Mouse (Mus musculus) embryonic facial prominence, embryonic 15.5 days (tissue): Measurements from ENCODE around the gene Smc6. TPM values are rescaled to one million over a fixed set of nuclear protein-coding genes. Genes with fewer than 3 reads are reported as not detected.

Experiments
- ATAC-seq: fragments of 200-750 bp; cut with Nextera tagmentation; 2 replicates; pipeline ENCODE4 v1.8.0; 2017; ENCODE audit warnings: low read depth, moderate TSS enrichment; ENCODE audit not compliant: insufficient number of reproducible peaks, low FRiP score, low TSS enrichment
- H3K27ac ChIP-seq: fragments of 300-500 bp; sonication (generic); replicated peaks from 2 replicates; pipeline ENCODE4 v1.5.1; 2015; ENCODE audit warnings: mild to moderate bottlenecking, inconsistent platforms
- H3K27me3 ChIP-seq: fragments of 300-500 bp; sonication (generic); 2 replicates; pipeline ENCODE4 v1.6.1; 2015; ENCODE audit warnings: inconsistent platforms
- H3K36me3 ChIP-seq: fragments of 300-500 bp; sonication (generic); 2 replicates; pipeline ENCODE4 v1.6.1; 2015; ENCODE audit warnings: mild to moderate bottlenecking, inconsistent platforms
- H3K4me1 ChIP-seq: fragments of 300-500 bp; sonication (generic); 2 replicates; pipeline ENCODE4 v1.6.1; 2015; ENCODE audit warnings: inconsistent platforms
- H3K4me2 ChIP-seq: fragments of 300-500 bp; sonication (generic); replicated peaks from 2 replicates; pipeline ENCODE4 v1.6.1; 2015; ENCODE audit warnings: mild to moderate bottlenecking, inconsistent platforms
- H3K4me3 ChIP-seq: fragments of 300-500 bp; sonication (generic); replicated peaks from 2 replicates; pipeline ENCODE4 v1.5.1; 2015; ENCODE audit warnings: mild to moderate bottlenecking, inconsistent platforms
- H3K9ac ChIP-seq: fragments of 300-500 bp; sonication (generic); 2 replicates; pipeline ENCODE4 v1.6.1; 2015; ENCODE audit warnings: inconsistent platforms
- H3K9me3 ChIP-seq: fragments of 300-500 bp; sonication (generic); replicated peaks from 2 replicates; pipeline ENCODE4 v1.6.1; 2016; ENCODE audit warnings: inconsistent platforms
- WGBS: fragments of 180-500 bp; shearing (Covaris S2); methylation state at CpG from one replicate; pipeline ENCODE4 v1.1.7; 2015; 5-methylcytosine and 5-hydroxymethylcytosine counted together
- polyA plus RNA-seq: library from polyadenylated mRNA; unstranded; fragments of >200 nt; fragmentation: Nextera tagmentation; extraction: Ambion mirVana; gene quantifications from 2 replicates; pipeline ENCODE4 v1.2.1, GENCODE M21; 2015

The Smc6 gene
- polyA plus RNA-seq: 148 and 172 TPM in 2 replicates

DNA sequence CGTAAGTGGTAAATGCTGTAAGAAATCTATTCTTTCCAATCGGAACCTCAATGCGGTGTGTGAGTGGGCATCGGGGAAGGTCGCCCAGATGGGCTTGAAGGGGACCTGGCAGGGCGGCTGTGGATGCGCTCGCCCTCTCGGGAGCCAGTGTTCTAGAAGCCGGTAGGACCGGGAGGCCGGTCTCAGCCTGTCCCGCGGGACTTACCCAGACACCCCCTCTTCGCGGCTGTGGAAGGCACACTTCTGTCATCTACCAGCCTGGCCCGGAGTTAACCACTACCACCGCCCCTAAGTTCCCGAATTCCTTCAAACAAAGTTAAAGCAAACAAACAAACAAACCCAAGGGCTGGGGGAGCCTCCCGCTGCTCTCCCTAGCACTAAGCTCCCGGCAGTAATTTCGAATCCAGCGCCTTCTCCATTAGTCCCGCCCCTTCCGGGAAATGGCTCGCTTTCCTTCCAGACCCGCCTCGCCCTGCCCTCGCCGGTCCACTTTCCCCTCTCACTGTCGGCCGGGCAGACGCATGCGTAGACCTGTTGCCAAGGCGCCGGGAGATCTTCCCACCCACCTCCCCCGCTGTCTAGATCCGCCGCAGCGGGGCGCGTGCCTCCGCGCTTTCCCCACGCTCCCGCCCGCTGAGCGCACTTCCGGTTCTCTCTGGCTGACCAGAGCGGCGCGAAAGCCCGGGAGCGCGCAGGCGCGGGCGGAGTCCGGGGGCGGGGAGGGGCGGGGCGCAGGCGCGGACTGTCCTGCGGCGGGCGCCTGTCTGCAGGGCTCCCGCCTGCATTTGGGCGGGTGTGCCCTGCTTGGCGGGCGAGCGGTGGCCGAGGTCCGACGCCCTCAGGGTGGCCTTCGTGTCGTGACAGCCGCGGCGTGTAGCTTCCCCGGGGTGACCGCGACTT is at the start of gene Smc6, which contains the start of gene Gen1:
Smc6 (plus strand) TSS at position 505 of the 900 bp plus-strand sequence.
Gen1 (minus strand) TSS at position 420 of the 900 bp plus-strand sequence.
- peak; percentile 97 for ATAC-seq

DNA sequence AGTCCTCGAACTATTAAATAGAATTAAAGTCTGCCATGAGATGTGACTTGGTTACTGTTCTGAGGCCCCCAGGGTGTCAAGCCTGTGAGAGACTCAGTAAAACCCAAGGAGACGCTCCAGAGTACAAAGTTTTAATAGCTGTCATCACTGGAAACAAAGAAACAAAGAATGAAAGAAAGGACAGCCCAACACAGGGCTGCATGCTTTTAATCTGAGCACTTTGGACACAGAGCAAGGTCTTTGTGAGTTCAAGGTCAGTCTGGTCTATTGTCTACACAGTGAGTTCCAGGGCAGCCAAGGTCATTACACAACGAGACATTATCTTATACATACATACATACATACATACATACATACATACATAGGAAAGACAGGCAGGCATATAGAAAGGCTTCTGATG is 49.2 kb upstream of the Smc6 start:
- no peak overlapping the region for H3K4me2 ChIP-seq
- H3K27me3 ChIP-seq: no peaks in the 10 kb centered on the region
- H3K9ac ChIP-seq: no peak overlapping the region
- no peak overlapping the region for H3K4me3 ChIP-seq
- H3K4me1 ChIP-seq: no peaks in the 10 kb centered on the region
- no peaks in the 10 kb centered on the region for H3K36me3 ChIP-seq
- 70% methylated on average over 3 of the region's 3 CpGs for WGBS
- H3K9me3 ChIP-seq: no peaks in the 10 kb centered on the region
- ATAC-seq: no peak
- H3K27ac ChIP-seq: no peak overlapping the region

More for the DNA sequence above, at the start of gene Smc6, which contains the start of gene Gen1:
- H3K9me3 ChIP-seq: no peaks in the 10 kb centered on the region
- H3K27me3 ChIP-seq: no peaks in the 10 kb centered on the region
- peak within 1 kb of the TSS; percentile 91 for H3K4me3 ChIP-seq
- H3K27ac ChIP-seq: peak within 1 kb of the TSS; percentile 93
- H3K9ac ChIP-seq: peak within 1 kb of the TSS; percentile 81
- no peaks in the 10 kb centered on the region for H3K36me3 ChIP-seq
- H3K4me2 ChIP-seq: peak within 1 kb of the TSS; percentile 96
- H3K4me1 ChIP-seq: peaks cover 23% of the 10 kb centered on the region
- WGBS: under 1% methylated on average over 83 of the region's 83 CpGs

DNA sequence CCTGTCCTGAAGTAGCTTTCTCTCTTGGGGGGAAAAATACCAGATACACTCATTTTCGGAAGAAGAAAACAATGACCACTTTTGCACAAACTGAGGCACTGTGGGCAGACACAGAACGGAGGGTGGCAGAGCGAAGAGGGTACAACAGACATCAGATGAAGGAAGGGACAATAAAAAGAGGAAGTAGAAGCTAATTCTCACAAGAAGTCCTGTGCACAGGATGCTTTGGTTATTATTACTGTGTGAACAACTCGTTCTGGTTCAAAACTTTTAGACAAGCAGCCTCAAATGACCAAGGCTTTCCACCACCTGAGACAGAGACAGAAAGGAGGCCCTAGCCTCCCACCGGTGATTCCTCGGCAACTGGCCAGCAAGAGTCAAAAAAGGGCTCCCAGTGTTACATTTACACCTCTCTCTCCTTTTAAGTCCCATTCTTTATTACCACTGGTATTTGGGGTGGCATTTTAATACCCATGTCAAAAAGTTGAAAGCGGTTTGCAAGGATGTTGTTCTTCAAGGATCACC is 47.9 kb upstream of the Smc6 start:
- Histone ChIP-seq H3K9me3 (no peaks in the 10 kb centered on the region), H3K9ac (no peak overlapping the region), H3K4me1 (peaks cover 6% of the 10 kb centered on the region; the same call in 1 of the 2 replicates), H3K27ac (no peak overlapping the region), H3K4me2 (no peak overlapping the region), H3K27me3 (no peaks in the 10 kb centered on the region), H3K36me3 (no peaks in the 10 kb centered on the region), H3K4me3 (no peak overlapping the region)
- ATAC-seq: no peak
- 80% methylated on average over 7 of the region's 7 CpGs for WGBS

DNA sequence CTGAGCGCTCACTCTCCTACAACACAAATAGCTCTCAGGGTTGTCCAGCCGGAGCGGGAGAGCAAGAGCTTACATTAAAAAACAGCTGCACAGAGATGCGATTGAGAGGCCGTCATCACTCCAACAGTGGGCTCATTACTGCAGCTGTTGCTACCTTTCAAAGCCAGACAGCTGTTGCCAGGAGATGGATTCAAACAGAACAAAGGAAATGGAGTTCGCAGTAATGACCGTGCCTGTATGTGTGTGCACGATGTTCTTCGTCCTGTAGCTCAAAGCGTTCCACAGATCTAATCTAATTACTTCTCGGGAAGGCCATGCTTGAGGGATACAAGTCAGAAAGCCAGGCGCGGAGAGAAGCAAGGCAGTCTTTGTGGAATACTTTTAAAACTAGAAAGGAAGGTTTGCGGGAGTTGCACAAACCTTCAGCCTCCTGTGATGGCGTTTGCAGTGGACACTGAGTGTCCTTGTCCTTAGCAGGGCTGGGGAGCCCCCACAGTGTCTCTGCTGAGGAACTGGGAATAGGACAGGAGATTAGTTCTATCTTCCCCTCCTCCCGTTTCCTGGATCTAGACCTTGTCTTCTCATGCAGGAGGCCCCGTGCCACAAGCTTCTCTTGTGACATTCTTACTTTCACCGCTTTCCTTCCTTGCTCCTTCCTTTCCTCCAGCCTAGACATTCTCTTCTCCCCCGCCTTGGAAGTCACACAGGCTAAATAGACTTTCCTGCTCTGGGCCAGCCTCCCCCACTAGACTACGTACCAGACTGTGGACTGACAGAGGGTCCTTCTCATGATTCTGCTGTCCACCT is 44.0 kb upstream of the Smc6 start:
- Histone ChIP-seq H3K4me1 (peaks cover 6% of the 10 kb centered on the region; the same call in 1 of the 2 replicates), H3K27me3 (no peaks in the 10 kb centered on the region), H3K4me2 (peak overlapping the region; percentile 4; the same call in 1 of the 2 replicates), H3K9me3 (no peaks in the 10 kb centered on the region), H3K9ac (no peak overlapping the region), H3K4me3 (no peak overlapping the region), H3K36me3 (no peaks in the 10 kb centered on the region), H3K27ac (peak overlapping the region; percentile 83)
- ATAC-seq: peak; percentile 59
- 50% methylated on average over 20 of the region's 20 CpGs for WGBS

DNA sequence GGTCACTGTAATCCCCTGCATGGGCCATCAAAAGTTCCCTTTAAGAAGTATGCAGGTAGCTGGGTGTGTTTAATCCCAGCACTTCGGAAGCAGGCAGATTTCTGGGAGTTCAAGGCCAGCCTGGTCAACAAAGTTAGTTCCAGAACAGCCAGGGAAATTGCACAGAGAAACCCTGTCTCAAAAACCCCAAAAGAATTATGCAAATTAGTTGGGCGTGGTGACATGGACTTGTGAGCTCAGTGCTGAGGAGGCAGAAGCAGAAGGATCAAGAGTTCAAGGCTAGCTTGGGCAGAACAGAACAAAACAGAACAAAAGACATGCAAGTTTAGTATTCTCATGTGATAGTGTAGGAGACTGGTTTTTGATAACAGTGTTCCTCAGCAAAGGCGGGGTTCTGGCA is 43.1 kb upstream of the Smc6 start:
- Histone ChIP-seq H3K4me1 (peaks cover 6% of the 10 kb centered on the region; the same call in 1 of the 2 replicates), H3K4me2 (no peak overlapping the region), H3K9ac (no peak overlapping the region), H3K4me3 (no peak overlapping the region), H3K36me3 (no peaks in the 10 kb centered on the region), H3K27ac (peak overlapping the region; percentile 83), H3K9me3 (no peaks in the 10 kb centered on the region), H3K27me3 (no peaks in the 10 kb centered on the region)
- 68% methylated on average over 3 of the region's 3 CpGs for WGBS
- no peak for ATAC-seq

DNA sequence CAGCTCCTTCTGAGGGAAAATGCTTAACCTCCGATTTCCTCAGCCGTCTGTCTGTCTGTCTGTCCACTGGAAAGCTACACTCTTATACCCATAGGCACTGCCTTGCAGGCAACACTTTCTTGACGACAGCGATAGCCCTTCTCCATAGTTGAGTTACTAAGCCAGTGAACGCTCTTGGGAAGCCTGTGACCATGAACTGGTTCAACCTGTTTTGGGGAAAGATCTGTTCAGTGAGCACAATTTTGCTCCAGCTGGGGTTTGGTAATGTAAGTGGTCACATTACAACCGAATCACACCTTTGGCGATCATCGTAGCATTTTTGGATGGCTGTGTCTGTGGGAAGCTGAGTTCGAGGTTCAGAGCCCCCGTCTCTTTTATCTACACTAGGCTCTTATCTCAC is 42.6 kb upstream of the Smc6 start:
- H3K4me1 ChIP-seq: peaks cover 6% of the 10 kb centered on the region; the same call in 1 of the 2 replicates
- H3K9ac ChIP-seq: no peak overlapping the region
- no peaks in the 10 kb centered on the region for H3K27me3 ChIP-seq
- H3K9me3 ChIP-seq: no peaks in the 10 kb centered on the region
- no peak overlapping the region for H3K4me3 ChIP-seq
- H3K27ac ChIP-seq: 0 out of 2 replicates have a peak overlapping the region, but pooled peaks have one; percentile 83
- no peak overlapping the region for H3K4me2 ChIP-seq
- no peaks in the 10 kb centered on the region for H3K36me3 ChIP-seq
- ATAC-seq: no peak
- WGBS: 65% methylated on average over 10 of the region's 10 CpGs

DNA sequence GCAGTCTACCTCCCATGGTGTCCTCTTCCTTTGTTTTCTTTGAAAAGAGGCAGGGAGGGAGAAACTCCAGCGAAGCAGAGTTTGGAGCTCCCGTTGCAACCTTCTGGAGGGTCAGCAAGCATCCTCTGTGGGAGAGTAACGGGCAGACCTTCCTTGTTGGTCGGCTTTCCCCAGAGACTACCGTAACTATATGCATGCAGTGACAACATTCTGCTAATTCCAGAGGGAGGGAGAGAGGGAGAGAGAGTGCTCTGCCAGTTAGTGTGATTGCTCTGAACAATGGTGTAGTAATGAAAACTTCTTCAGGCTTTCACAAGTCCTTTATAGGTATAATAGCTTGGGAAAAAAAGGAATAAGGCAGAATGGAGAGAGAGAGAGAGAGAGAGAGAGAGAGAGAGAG is 41.0 kb upstream of the Smc6 start:
- no peaks in the 10 kb centered on the region for H3K9me3 ChIP-seq
- no peak overlapping the region for H3K9ac ChIP-seq
- 13% methylated on average over 5 of the region's 5 CpGs for WGBS
- peaks cover 6% of the 10 kb centered on the region; the same call in 1 of the 2 replicates for H3K4me1 ChIP-seq
- no peak for ATAC-seq
- no peak overlapping the region for H3K4me3 ChIP-seq
- H3K27me3 ChIP-seq: no peaks in the 10 kb centered on the region
- H3K4me2 ChIP-seq: no peak overlapping the region
- no peak overlapping the region for H3K27ac ChIP-seq
- no peaks in the 10 kb centered on the region for H3K36me3 ChIP-seq

DNA sequence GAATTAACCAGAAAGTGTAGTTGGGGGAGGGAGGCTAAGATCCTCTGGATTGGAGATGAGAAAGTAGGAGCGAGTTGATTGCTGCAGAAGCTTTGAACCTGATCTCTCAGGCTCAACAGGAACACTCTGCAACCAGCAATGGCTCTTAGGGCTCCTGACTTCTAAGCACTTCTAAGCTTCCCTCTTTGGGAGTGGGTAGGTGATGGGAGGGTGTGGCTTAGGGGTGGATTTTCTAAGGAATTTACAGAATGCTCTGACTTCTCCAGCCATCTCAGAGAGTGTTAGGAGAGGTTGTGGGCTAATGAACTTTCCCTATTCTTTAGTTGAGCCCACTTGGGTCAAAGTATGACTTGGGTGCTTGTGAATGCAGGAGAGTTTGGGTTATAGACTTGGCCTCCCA is 39.6 kb upstream of the Smc6 start:
- H3K4me3 ChIP-seq: no peak overlapping the region
- peak overlapping the region; percentile 25; the same call in 1 of the 2 replicates for H3K27ac ChIP-seq
- peaks cover 6% of the 10 kb centered on the region; the same call in 1 of the 2 replicates for H3K4me1 ChIP-seq
- H3K27me3 ChIP-seq: no peaks in the 10 kb centered on the region
- 32% methylated on average over 1 of the region's 1 CpGs for WGBS
- no peaks in the 10 kb centered on the region for H3K36me3 ChIP-seq
- no peak overlapping the region for H3K9ac ChIP-seq
- ATAC-seq: peak; percentile 4; the same call in 1 of the 2 replicates
- no peak overlapping the region for H3K4me2 ChIP-seq
- H3K9me3 ChIP-seq: no peaks in the 10 kb centered on the region

DNA sequence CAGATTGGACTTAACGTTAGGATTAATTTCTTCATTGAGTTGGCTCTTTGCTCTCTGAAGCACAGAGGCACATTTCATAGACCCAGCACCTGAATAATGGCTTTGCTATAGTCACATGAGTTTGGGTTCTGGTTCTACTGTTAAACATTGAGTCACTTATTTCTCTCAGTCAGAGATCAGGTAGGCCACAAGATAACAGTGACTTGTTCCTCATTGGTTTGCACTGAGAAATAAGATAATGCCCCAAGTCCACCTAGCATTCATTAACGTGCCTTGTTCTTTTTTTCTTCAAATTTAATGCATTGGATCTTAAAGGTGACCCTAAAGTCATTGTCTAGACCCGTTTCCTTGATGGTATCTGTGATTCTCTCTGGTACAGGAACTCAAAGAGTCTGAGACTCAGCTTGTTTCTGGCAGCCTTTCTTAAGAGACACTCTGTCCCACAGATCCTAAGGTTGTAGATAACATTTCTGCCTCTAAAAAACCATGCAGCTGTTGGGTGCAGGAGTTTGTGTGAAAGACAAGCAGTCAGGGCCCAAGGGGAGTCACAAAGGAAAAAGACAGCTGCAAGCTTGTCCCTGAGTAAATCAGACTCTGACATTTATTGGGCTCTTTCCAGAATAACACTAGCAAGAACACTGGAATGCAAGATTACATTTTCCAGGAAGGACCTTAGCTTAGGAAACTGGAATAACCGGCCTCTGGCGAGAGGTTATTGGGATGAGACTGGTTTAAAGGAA is 39.0 kb upstream of the Smc6 start:
- H3K9ac ChIP-seq: no peak overlapping the region
- 70% methylated on average over 5 of the region's 5 CpGs for WGBS
- no peaks in the 10 kb centered on the region for H3K27me3 ChIP-seq
- no peaks in the 10 kb centered on the region for H3K9me3 ChIP-seq
- H3K4me2 ChIP-seq: no peak overlapping the region
- no peak for ATAC-seq
- H3K4me1 ChIP-seq: peaks cover 4% of the 10 kb centered on the region; the same call in 1 of the 2 replicates
- no peaks in the 10 kb centered on the region for H3K36me3 ChIP-seq
- no peak overlapping the region for H3K4me3 ChIP-seq
- H3K27ac ChIP-seq: peak overlapping the region; percentile 30

DNA sequence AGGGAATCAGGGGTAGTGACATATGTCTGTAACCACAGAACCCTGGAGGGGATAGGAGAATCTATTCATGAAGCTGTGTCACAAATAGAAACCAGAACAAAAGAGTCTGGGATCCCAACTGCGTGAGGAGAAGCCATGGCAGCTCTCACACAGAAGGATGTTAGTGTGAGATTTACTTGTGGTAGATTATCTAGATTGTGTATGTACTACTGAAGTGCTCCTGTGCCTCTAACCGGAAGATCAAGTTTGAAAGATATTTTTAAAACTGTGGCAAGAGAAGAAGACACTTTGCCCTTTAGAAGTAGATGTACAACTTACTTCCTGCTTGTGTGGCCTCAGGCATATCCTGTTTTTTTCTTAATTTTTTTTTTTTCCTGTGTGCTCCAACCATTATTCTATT is 35.4 kb upstream of the Smc6 start:
- no peak overlapping the region for H3K4me3 ChIP-seq
- H3K9ac ChIP-seq: no peak overlapping the region
- H3K36me3 ChIP-seq: no peaks in the 10 kb centered on the region
- no peaks in the 10 kb centered on the region for H3K9me3 ChIP-seq
- H3K4me1 ChIP-seq: no peaks in the 10 kb centered on the region
- no peak overlapping the region for H3K4me2 ChIP-seq
- H3K27ac ChIP-seq: no peak overlapping the region
- 60% methylated on average over 2 of the region's 2 CpGs for WGBS
- H3K27me3 ChIP-seq: no peaks in the 10 kb centered on the region
- ATAC-seq: no peak
